Mouse (Mus musculus) lung, postnatal 0 days (tissue): ENCODE measurements around the gene Parp6. TPM values are rescaled to one million over a fixed set of nuclear protein-coding genes. Genes with fewer than 3 reads are reported as not detected.

Source experiments
- ATAC-seq: fragments of 200-750 bp; cut with Nextera tagmentation; 2 replicates; pipeline ENCODE4 v1.8.0; 2017; ENCODE audit warnings: moderate library complexity
- DNase-seq: peaks from one replicate; pipeline ENCODE4 v3.0.0-alpha.2; 2016; ENCODE audit warnings: low spot score
- H3K27ac ChIP-seq: fragments of 300-500 bp; sonication (generic); 2 replicates; pipeline ENCODE4 v1.5.1; 2014; ENCODE audit warnings: antibody characterized with exemption, mild to moderate bottlenecking, low read length, mixed read lengths
- H3K27me3 ChIP-seq: fragments of 300-500 bp; sonication (generic); replicated peaks from 2 replicates; pipeline ENCODE4 v1.6.1; 2014; ENCODE audit warnings: low read length, mixed read lengths; ENCODE audit not compliant: insufficient read depth
- H3K36me3 ChIP-seq: fragments of 300-500 bp; sonication (generic); 2 replicates; pipeline ENCODE4 v1.6.1; 2014; ENCODE audit warnings: low read length, mixed read lengths; ENCODE audit not compliant: insufficient read depth
- H3K4me1 ChIP-seq: fragments of 300-500 bp; sonication (generic); 2 replicates; pipeline ENCODE4 v1.6.1; 2014; ENCODE audit warnings: antibody characterized with exemption, low read depth, low read length, mixed read lengths; ENCODE audit not compliant: insufficient read depth
- H3K4me2 ChIP-seq: fragments of 300-500 bp; sonication (generic); replicated peaks from 2 replicates; pipeline ENCODE4 v1.6.1; 2014; ENCODE audit warnings: low read depth, mild to moderate bottlenecking, low read length, moderate library complexity, mixed read lengths
- H3K4me3 ChIP-seq: fragments of 300-500 bp; sonication (generic); 2 replicates; pipeline ENCODE4 v1.5.1; 2014; ENCODE audit warnings: low read depth, low read length
- H3K9ac ChIP-seq: fragments of 300-500 bp; sonication (generic); replicated peaks from 2 replicates; pipeline ENCODE4 v1.6.1; 2014; ENCODE audit warnings: low read depth, mild to moderate bottlenecking
- H3K9me3 ChIP-seq: fragments of 300-500 bp; sonication (generic); 2 replicates; pipeline ENCODE4 v1.6.1; 2016; ENCODE audit warnings: low read length, mixed read lengths
- CTCF ChIP-seq: IDR thresholded peaks from 2 replicates; pipeline ENCODE4 v1.5.1; 2016; ENCODE audit warnings: antibody characterized with exemption, mild to moderate bottlenecking
- EP300 ChIP-seq: IDR thresholded peaks from 2 replicates; pipeline ENCODE4 v1.6.1; 2016; ENCODE audit warnings: antibody characterized with exemption, mild to moderate bottlenecking, control low read depth
- WGBS: fragments of 180-500 bp; shearing (Covaris S2); extraction: QIAGEN DNeasy Blood & Tissue Kit; methylation state at CpG from one replicate; pipeline ENCODE4 v1.1.7; 2014; 5-methylcytosine and 5-hydroxymethylcytosine counted together
- polyA plus RNA-seq: library from polyadenylated mRNA; unstranded; fragments of >200 nt; fragmentation: Nextera tagmentation; extraction: Ambion mirVana; gene quantifications from 2 replicates; pipeline ENCODE4 v1.2.1, GENCODE M21; 2015

The Parp6 gene
- polyA plus RNA-seq, 1 experiment from 2014 or later = 18.3 TPM

DNA sequence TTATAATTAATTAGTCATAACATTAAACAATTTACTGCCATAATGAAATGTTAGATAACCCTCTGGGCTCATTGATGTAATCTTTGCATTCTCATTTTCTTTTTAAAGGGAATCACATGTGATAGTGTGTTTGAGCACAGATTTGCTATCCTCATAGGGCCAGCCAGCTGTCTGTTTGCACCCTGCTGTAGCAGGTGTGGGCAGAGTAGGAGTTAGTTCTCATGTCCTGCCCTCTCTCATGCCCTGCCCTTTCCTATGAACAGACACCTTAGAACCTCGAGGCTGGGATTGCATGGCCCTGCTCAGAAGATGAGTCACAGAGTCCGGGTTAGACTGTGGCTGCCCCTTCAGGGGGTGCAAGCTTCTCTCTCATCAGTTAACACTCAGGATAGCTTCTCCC is 56.3 kb downstream of the Parp6 start:
- Histone ChIP-seq H3K4me1 (no peaks in the 10 kb centered on the region), H3K4me2 (no peak overlapping the region), H3K27me3 (no peaks in the 10 kb centered on the region), H3K9me3 (no peaks in the 10 kb centered on the region), H3K36me3 (peaks cover 62% of the 10 kb centered on the region), H3K4me3 (no peak overlapping the region), H3K27ac (no peak overlapping the region), H3K9ac (no peak overlapping the region)
- 43% methylated on average over 2 of the region's 2 CpGs for WGBS
- DNase-seq = no peak
- no peak for TF ChIP-seq EP300
- no peak for TF ChIP-seq CTCF
- no peak for ATAC-seq

GRCm38 (mm10) chr9:59675598-59675997 is 58.5 kb downstream of the Parp6 start:
- H3K9ac ChIP-seq = no peak overlapping the region
- no peak overlapping the region for H3K4me2 ChIP-seq
- TF ChIP-seq CTCF (no peak), EP300 (no peak)
- no peak overlapping the region for H3K27ac ChIP-seq
- WGBS = 86% methylated on average over 14 of the region's 14 CpGs
- no peak for ATAC-seq
- H3K4me3 ChIP-seq = no peak overlapping the region
- no peak for DNase-seq
- peaks cover 57% of the 10 kb centered on the region for H3K36me3 ChIP-seq
- no peaks in the 10 kb centered on the region for H3K27me3 ChIP-seq
- no peaks in the 10 kb centered on the region for H3K4me1 ChIP-seq
- H3K9me3 ChIP-seq = no peaks in the 10 kb centered on the region

- H3K9me3 ChIP-seq = no peaks in the 10 kb centered on the region
- ATAC-seq = peak; percentile 30
These were observed 61.2 kb downstream of the Parp6 start for GRCm38 (mm10) chr9:59678313-59678712.

DNA sequence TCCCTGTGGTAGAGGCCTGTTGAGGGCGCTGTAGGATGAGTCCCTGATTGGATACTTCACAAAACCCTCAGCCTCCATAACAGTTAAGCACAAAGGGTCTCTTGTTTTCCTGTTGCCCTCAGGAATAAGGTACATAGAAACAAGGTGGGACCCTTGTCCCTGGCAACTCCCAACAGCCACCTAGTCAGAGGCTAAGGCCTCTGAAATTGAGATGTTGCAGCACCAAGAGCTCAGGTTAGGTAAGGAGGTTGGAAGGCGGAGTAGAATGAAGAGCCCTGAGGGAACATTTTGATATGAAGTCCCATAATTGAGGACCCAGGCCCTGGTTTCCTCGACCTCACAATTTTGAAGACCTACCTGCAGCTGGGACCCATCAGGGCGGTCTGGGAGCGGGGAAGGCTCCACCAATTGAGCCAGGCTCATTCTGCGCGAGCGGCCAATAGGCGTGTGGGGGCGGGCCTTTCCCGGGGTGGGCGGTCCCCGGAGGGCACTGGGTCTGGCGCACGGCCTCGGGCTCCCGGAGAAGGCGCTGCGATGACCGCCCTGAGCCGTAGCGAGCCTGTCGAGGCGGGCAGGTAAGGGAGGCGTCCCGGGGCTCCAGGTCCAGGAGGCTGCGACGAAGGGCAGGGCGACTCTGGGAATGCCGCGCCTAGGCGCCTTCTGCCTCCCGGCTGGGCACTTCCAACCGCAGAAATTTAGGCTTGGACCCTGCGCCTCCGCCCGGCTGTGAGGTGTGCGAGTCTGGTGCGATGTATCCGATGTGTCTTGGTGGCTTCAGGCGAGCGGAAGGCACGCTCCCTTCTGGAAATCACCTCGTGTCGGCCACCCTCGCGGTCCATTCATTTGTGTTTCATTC is 62.8 kb downstream of the Parp6 start, which contains the start of gene Gramd2:
Gene Gramd2 (plus strand): TSS at position 467 of the 856 bp plus-strand sequence.
- H3K4me2 ChIP-seq = peak within 1 kb of the TSS; percentile 80
- TF ChIP-seq EP300 (no peak), CTCF (peak; percentile 29; the same call in 1 of the 2 replicates)
- DNase-seq = peak; percentile 90
- peak within 1 kb of the TSS; percentile 51 for H3K4me3 ChIP-seq
- H3K9ac ChIP-seq = peak within 1 kb of the TSS; percentile 77
- no peaks in the 10 kb centered on the region for H3K9me3 ChIP-seq
- peak within 1 kb of the TSS; percentile 63 for H3K27ac ChIP-seq
- WGBS = 2% methylated on average over 41 of the region's 47 CpGs
- H3K36me3 ChIP-seq = peaks cover 20% of the 10 kb centered on the region
- H3K4me1 ChIP-seq = no peaks in the 10 kb centered on the region
- no peaks in the 10 kb centered on the region for H3K27me3 ChIP-seq
- ATAC-seq = peak; percentile 91

More at GRCm38 (mm10) chr9:59678313-59678712, 61.2 kb downstream of the Parp6 start:
- TF ChIP-seq CTCF (peak; percentile 88), EP300 (no peak)
- no peaks in the 10 kb centered on the region for H3K27me3 ChIP-seq
- no peaks in the 10 kb centered on the region for H3K4me1 ChIP-seq
- H3K9ac ChIP-seq = no peak overlapping the region
- no peak overlapping the region for H3K4me3 ChIP-seq
- 19% methylated on average over 1 of the region's 1 CpGs for WGBS
- H3K27ac ChIP-seq = no peak overlapping the region
- H3K36me3 ChIP-seq = peaks cover 35% of the 10 kb centered on the region
- DNase-seq = peak; percentile 86
- no peak overlapping the region for H3K4me2 ChIP-seq

DNA sequence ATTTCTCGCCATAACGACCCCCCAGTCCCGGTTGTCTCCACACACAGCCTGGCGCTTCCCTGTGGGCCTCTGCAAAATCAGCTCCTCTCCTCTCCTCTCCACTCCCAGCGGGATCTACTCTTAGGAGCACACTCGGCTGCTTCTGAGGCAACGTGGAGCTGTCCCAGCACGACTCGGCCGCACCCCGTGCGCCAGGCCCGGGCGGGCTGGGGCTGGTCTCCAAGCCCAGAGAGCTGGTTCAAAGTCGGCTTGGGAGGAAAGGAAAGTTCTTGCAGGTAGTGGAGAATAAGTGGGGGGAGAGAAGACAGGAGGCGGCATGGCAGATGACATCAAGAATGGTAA is 63.4 kb downstream of the Parp6 start:
- Histone ChIP-seq H3K4me3 (peak overlapping the region; percentile 51), H3K9me3 (no peaks in the 10 kb centered on the region), H3K9ac (peak overlapping the region; percentile 77), H3K27ac (peak overlapping the region; percentile 63), H3K4me2 (peak overlapping the region; percentile 80), H3K36me3 (peaks cover 15% of the 10 kb centered on the region), H3K4me1 (no peaks in the 10 kb centered on the region), H3K27me3 (no peaks in the 10 kb centered on the region)
- TF ChIP-seq EP300 (no peak), CTCF (no peak)
- 19% methylated on average over 16 of the region's 16 CpGs for WGBS
- DNase-seq (no peak), ATAC-seq (0 out of 2 replicates have a peak, but pooled peaks have one; percentile 16)

DNA sequence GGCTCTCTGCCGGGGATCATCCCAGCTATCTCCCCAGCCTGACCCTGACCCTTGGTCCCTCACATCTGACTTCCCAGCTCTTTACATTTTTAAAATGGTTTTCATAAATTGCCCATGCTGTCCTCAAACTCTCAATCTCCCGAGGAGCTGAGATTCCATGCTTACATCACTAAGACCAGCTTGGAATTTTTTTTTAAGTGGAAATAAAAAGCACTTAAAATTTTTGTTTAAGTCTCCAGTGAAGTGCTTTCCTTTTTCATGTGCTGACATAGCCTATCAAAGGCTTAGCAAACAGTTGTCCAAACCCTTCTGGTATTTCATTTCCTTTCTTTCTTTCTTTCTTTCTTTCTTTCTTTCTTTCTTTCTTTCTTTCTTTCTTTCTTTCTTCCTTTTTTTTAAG is 66.9 kb downstream of the Parp6 start:
- 29% methylated on average over 2 of the region's 2 CpGs for WGBS
- no peaks in the 10 kb centered on the region for H3K27me3 ChIP-seq
- H3K9ac ChIP-seq = no peak overlapping the region
- H3K9me3 ChIP-seq = no peaks in the 10 kb centered on the region
- H3K4me3 ChIP-seq = no peak overlapping the region
- ATAC-seq (peak; percentile 32), DNase-seq (peak; percentile 88)
- TF ChIP-seq EP300 (peak; percentile 99), CTCF (no peak)
- no peaks in the 10 kb centered on the region; the same call in 1 of the 2 replicates for H3K4me1 ChIP-seq
- no peaks in the 10 kb centered on the region for H3K36me3 ChIP-seq
- no peak overlapping the region for H3K4me2 ChIP-seq
- H3K27ac ChIP-seq = peak overlapping the region; percentile 62
